Mouse (Mus musculus) kidney, postnatal 10 days (tissue): ENCODE measurements around the gene Copg1.
A peak's percentile ranks its signal among the peaks of the same experiment; 100 is the strongest.

ENCODE experiments used
- DNase-seq: peaks from one replicate; pipeline ENCODE4 v3.0.0; 2021; ENCODE audit warnings: mixed read lengths

Gene Copg1

DNA sequence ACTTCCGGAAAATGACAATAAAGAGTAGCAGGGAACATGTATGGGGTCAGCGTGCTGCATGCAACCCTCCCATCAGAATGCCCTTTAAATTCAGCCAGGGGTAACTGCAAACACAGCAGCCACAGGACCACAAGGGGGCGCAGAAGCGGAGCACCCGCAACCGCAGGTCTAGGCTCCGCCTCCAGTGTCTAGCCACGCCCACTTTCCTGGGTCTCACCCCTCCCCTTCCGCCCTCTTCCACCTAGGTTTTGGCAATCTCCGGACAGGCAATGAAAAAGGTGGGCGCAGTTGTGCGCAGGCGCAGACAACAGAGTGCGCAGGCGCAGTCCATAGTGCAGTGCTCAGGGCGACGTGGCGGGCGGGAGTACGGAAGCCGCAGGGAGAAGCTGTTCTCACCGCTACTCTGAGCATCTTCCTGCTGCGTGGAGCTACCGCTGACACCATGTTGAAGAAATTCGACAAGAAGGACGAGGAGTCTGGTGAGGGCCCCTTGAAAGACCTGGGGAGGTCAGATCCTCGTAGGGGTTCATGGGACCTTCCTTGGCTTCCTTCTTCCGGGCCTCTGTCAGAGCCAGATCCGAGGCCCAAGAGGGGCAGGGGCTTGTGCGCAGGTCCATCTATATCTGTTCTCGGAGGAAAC, at the start of gene Copg1:
TSS of gene Copg1 (plus strand) at position 221 of the 640 bp plus-strand sequence.
- DNase-seq, result peak; percentile 100

DNA sequence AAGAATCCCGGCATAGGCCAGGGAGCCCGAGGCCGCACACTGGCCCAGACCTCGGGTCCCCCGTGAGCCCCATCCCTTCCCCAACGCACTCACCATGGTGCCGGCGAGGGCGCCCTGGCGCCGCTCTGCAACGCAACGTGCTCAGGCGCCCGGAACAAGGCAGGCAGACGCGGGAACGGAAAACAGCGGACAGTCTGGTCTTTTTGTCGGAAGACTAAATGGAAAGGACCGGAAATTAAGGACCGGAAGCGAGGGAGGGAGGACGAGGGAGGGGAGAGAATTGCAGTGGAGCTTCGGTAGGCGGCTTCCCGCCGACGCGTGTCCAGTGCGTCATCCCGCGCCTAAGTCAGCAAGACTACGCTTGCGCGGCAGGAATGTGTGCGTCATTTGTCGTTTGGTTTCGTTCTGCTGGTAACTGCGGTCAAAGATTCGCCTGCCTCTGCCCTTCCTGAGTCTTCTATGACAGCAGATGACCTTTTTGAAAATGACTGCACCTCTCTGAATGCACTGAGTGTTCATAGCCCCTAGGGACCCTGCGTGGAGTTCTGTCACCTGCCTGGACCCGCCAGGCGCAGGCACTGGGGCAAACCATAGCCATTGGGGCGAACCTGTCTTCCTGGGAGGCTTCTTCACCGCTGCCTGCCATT, 48.9 kb upstream of the Copg1 start, which contains the start of gene Isy1:
TSS of gene Isy1 (minus strand) at position 248 of the 647 bp plus-strand sequence.
- peak; percentile 97 for DNase-seq

DNA sequence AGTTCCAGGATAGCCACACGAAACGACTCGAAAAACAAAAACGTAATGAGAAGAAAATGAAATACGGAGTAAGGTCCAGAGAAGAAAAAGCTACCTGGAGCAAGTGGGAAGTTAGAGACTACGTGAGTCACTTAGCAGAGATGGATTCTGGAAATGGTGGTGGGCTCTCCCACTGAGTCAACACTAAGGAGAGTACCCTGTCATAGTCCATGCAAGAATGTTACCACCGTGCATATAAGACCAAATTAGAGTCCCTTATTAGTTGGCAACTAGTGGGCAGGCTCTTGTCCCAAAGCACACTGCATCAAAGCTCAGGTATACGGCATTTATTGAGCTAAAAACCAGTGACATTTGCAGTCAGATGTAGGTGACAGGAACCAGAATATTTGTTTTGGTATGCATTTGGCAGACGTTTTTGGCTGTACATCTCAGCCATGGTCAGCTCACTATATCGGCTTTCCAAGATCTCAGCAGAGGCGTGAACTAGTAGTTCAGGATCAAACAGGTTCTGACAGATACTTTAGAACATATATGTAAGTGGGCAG, 47.7 kb upstream of the Copg1 start:
- no peak for DNase-seq

DNA sequence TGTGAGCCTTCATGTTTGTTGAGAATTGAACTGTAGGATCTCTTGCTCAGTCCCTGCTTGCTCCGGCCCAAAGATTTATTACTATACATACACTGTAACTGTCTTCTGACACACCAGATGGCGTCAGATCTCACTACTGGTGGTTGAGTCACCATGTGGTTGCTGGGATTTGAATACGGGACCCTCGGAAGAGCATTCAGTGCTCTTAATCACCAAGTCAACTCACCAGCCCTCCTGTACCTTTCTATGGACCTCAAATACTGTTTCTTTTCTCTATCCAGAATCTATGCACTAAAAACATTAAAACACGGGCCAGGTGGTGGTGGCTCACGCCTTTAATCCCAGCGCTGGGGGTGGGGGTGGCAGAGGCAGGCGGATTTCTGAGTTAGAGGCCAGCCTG, 46.0 kb upstream of the Copg1 start:
- no peak for DNase-seq

DNA sequence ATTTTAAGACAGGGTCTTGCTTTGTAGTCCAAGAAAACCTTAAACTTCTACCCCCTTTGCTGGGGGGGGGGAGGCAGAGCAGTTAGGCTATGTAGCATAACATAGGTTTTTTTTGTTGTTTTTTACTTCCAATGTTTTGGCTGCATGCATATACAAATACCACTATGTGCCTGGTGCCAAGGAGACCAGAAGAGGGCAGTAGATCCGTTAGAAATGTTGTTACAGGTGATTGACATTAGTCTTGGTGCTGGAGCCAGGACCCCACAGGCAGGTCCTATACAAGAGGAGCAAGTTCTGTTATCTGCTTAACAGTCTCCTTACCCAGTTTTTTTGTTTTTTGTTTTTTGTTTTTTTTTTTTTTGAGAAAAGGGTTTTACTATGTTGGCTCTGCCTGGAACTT, 45.4 kb upstream of the Copg1 start:
- no peak for DNase-seq

DNA sequence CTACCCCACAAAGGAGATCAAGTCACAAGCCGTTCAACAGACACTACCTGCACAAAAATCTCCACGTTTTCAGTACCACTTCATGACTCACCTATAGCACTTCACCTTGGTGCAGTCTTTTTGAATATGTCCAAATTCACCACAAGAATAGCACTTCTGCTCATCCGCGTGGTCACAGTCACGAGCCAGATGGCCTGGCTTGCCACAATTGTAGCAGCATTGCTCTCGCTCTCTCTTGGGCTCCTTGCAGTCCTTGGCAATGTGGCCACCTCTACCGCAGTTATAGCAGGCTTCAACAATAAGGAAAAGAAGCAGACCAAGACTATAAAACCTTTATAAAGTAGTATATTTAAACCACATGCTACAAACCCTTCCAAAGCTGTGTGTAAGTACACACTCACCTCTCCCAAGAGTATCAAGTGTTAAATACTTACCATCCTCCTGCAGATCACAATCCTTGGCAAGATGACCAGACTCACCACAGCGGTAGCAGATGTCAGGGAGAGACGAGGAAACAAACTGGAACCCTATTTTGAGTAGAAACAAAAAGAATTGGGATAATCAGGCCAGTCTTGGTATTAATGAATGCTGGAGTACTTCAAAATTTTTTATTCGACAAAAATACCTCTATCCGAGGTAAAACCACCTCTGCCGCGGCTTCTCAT, 42.5 kb upstream of the Copg1 start:
- no peak for DNase-seq

DNA sequence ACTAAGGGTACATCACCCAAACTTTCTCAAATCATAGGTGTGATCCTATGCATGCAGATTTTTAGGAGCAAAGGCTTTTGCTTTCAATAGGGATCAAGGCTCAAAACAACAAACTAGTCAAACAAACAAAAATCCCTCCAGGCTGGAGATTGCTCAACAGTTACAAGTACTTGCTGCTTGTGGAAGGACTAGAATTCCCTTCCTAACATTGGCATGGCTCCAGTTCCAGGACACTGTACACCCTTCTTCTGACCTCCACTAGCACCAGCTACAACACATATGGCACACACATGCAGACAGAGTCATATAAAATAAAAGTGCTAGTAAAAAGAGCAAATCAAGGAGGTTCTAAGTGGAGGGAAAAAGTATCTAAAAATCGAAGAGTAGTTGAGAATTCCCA, 40.8 kb upstream of the Copg1 start:
- DNase-seq, result no peak

DNA sequence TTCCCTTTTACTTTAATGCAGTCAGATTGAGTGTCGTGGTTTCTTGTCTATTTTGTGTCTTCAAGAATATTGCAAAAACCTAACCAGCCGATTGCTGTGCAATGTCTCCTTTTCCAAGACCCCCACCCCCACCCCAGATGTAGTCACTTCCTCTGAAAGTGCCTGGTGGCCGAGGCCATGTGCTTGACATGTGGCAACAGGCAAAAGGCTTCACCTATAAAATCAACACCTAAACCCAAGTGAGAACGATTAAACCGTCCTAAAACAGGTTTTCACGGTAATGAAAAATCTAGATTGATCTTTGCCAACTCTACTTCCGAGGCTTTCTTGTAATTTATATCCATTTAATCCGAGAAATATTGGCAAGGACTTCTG, 37.8 kb upstream of the Copg1 start:
- DNase-seq, result no peak

DNA sequence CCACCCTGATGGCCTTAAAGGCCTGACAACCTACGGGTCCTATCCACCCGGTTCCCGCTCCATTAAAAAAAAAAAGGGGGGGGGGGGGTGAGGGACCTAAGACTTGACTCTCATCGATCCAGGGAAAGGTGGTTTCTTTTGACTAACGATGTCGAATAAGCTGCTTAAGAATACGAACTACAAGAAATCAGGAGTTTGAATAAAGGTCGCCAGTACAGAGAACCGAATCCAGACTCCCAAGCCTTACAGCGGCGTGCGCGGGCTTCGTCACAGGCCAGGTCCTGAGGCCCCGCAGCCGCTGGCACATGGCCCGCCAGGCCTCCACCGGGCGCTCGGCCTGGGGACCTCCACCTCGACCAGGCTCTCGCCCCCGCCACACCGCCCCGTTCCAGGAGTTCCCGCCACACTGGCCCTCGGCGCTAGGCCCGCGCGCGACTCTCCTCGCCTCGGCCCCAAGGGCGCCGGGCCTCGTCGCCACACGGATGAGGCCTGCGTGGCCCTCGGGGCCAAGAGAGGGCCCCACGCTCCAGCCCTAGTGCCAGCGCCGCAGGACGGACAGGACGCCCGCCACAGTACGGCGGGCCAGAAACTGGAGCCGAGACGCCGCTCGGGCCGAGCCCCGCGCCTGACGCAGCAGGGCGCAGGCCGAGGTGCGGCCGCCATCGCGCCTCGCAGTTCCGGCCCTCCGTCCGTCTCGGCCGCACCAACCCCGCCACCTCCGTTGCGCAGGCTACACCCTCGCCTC, 37.3 kb upstream of the Copg1 start:
- DNase-seq, result peak; percentile 76

DNA sequence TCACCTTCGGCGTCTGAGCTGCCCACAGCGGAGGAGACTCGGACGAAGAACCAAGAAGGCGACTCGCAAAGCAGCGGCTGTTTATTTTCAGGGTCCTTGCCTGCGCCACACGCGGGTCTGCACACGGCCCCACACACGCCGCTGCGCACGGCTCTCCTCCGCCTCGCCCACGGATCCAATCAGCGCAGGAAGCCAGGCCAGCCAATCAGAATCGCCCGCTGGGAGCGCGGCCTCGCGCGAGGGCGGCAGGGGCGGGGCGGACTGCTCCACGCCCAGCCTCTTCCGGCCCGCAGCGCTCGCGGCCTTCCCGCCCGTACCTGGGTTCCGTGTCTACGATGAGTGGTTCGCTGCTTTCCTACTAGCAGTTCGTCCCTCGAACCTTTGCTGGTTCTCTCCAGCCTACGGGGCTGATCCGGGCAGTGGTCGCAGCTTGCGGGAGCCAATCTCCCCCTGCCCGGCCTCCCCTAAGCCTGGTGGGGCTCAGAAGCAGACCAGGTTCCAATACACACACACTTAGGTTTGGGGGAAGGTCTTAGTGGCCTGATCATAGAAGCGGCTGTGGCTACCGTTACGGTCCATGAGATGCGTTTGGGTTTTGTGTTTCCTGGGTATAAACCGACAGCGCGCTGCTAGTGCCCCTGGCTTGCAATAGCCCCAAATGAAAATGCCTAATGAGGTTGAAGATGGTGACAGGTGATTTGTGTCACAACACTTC, 36.6 kb upstream of the Copg1 start, which contains the start of gene Cnbp:
TSS of gene Cnbp (minus strand) at position 207 of the 715 bp plus-strand sequence.
- DNase-seq, result peak; percentile 99

DNA sequence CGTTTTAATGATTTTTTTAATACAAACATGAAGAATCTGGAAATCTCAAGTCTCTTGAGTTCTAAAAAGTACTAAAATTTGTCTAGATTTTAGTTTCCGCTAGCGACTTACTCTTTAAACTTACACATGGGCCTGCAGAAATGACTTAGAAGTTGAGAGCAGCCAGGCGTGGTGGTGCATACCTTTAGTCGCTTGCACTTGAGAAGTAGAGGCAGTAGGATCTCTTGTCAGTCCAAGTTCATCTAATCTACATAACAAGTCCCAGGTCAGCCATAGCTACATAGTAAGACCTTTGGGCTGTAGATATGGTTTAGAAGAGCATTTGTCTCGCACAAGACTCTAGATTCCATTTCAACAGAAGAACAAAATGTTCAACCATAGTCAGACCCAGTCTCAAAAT, 35.7 kb upstream of the Copg1 start:
- DNase-seq, result no peak

DNA sequence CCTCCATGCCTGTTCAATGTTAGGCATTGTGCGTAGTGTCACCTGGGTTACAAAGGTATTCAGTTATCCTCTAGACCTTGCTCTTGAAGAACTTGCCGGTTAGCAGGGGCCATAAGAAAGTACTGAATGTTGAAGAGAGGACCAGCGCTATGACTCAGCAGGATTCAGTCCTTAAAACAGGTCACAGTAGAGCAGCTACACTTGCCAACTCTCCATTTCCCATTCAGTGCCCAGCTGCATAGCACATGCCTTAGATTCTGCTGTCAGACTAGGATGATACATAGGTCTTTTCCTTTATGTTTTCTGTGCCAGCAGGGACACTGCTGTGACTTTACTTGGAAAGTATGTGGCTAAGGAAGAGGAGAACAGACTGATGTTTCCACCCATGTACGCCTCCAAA, 34.2 kb upstream of the Copg1 start:
- no peak for DNase-seq

DNA sequence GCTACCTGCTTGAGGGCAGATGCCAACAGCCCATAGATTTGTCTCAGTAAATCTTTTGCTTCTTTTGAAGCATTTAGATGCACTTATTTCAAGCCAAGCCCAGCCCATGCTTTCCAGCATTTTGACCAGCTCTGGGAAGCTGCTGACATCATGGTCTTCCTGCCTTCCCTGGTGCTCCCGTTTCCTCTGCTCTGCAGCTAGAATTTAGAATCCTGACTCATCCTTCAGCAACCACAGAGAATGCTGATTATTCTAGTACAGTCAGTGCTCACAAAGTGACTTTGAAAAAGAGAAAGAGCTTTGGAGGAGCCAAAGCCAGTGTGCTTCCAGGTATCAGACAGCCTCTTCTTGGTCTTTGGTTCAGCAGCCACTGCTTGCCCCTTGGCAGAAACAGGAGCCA, 30.5 kb upstream of the Copg1 start:
- no peak for DNase-seq

DNA sequence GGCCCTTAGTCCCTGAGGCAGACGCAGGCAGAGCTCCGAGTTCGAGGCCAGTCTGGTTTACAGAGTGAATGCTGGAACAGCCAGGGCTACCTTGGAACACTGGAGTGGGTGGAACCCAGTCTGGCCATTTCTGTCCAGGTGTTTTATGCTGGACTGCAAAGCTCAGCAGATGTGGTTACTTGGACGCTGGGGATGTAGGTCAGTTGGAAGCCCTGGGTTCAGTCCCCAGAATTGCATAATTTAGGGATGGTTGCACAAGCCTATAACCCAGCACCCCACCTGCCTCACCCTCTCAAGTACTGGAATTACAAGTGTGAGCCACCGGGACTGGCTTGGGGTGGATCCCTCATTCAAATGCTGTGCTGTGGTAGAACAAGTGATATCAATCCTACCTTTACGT, 21.4 kb upstream of the Copg1 start:
- no peak for DNase-seq

DNA sequence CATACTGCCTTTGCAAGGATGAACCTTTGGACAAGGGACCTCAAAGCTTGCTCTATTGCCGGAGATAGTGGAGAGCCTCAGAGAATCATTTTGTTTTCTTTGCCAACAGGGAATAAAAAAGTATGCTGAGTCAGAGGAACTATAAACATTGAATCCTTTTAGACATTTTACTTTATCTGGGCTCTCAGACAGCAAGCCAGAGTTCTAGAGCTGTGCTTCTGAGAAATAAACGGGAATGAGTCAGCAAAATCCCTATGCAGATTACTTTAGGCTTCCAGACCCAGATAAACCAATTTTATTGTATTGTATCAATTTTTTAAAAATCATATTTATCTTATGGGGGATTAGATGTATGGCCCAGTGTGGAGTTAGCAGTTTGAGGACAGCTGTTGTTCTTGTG, 20.4 kb upstream of the Copg1 start:
- DNase-seq, result no peak

DNA sequence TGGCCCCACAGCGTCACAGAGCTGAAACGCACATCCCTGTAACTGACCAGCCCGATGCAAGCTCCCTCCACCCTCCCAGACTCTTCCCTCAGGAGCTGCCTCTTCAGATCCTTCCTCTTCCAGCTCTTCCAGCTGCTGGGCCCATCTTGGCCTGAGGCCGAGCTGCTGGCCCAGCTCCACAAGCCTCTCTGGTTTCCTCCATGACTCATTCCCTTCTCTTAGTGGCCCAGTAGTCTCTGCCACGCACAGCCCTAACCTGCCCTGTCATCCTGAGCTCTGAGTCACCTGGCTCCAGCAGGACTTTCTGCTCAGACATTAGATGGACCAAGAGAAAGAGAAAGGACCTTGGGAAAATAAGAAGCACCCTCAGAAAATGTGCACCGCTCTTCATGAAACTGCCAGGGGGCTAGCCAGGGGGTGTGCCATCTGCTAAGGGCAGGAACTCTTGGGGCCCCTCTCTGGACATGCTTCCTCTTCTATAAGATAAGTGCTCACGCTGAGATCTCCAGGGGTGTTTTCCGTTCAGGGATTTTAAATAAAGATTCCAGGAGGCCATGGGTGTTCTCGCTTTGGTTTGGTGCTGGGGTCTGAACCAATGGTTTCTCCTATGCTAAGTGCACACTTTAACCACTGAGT, 18.6 kb upstream of the Copg1 start:
- peak; percentile 86 for DNase-seq

DNA sequence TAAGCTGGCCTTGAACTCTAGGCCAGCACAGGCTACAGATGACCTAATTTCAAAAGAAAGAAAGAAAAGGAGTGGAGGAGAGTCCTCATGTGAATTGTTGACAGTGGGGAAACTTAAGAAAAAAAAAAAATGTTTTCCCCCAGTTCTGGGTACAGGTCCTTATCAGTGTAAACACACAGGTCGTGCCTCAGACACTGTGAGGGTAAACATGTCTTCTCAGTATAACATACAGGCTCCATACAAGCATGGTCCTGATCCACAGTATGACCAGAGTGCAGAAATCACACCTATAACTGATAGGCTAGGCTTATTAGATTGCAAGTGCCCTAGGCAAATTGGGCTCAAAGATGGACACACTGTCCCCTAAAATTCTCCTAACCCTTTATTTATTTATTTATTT, 17.2 kb upstream of the Copg1 start:
- DNase-seq, result no peak

DNA sequence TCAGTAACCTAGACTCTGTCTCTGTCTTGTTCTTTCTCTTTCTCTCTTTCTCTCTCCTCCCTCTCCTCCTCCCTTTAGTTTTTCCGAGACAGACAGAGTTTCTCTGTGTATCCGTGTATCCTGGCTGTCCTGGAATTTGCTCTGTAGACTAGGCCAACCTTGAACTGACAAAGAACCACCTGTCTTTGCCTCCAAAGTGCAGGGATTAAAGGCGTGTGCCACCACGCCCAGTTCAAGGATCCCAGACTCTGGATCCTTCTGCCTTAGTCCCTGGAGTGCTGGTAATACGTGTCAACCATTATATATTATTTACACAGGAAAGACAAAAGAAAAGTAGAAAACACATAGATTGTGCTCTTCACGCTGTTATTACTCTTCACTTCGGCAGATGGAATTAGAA, 16.4 kb upstream of the Copg1 start:
- no peak for DNase-seq

DNA sequence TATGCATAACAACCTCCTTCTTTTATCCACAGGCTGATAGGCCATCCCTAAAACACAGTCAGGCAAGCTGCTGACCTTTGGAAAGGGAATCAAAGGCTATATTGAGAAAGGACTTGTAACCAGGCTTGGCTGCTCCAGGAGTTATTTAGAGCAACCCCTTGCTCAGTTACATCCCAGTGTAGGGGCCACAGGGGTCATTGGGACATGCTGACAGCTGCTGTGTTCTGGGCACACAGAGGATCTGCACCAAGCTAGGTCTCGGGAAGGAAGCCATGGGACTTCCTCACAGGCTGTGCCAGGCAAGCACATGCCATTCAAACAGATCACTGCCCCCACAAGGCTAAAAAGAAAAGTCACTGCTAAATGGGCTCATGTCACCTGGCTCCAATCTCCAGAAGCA, 14.5 kb upstream of the Copg1 start:
- DNase-seq, result no peak

DNA sequence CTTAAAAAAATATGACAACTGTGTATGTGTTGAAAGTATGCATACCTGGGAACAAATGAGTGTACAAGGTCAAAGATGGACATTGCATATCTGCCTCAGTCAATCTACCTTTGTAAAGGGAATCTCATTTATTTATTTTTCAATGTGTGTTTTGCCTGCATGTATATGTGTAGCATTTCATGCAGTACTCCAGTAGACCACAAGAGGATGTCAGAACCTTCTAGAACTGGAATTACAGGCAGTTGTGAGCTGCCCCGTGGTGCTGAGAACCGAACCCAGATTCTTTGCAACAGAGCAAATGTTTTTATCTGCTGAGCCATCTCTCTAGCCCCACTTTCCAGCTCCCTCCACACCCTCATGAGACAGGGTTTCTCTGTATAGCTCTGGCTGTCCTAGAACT, 13.7 kb upstream of the Copg1 start:
- DNase-seq, result no peak

DNA sequence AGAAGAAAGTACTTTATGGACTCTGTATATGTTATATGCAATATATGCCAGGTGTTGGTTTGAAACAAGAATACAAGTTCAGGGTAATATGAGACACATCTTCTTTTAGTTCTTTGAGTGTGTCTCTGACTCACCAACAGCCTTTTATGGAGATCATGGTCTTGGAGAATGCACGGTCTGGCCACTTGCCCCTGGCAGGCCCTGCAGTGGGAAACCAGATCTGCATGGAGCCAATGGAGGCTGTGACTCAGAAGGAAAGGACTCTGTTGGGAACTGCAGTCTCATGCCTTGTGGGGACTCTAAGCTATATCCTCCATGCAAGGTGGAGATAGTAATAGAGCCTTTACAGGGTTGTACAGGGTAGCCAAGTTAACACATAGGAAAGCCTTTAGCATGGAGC, 12.5 kb upstream of the Copg1 start:
- no peak for DNase-seq

DNA sequence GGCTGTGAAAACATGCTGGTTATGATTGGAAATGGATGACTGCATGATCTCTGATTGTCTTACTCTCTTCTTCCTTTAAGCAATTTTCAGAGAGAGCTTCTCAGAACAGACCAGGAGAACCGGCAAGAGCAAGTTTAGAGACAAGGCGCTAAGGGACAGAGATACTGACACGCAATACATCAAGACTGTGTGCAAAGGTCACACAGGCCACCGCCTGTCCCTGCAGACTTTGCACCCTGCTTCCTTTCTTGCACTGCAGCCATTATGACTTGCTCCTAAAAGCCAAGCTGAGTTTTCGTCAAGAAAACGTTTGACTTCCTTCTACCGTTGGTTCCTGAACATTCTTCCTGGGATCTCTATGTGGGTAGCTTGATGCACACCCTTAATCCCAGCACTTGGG, 12.1 kb upstream of the Copg1 start:
- no peak for DNase-seq
